ENCODE assay signal across 7 mouse cellular contexts in the genomic region with DNA sequence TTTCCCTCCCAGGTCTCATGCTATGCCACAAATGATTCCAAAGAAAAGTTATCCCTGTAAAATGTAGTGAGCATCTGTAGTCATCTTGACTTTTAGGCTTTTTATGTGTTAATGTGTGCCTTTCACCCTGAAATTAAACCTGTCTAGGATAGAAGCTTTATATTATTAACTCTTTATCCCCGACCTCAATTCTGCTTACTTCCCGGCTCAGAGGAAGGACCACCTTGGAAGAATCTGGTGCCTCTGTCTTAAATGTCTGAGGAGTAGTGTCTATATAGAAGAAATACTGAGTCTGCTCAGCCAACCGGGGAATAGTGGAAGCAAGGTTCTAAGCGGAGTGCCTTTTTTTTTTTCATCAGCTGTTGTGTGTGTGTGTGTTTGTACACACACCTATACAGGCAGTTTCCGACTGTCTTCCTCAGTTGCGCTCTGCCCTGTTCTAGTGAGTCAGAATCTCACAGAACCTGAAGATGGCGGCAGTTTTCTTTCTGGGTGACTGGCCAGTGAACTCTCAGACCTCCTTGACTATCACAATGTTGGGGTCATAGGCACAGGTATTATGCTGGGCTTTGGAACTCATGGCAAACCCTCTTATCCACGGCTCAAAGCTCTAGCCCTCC. TPM values are rescaled to one million over a fixed set of nuclear protein-coding genes. Genes with fewer than 3 reads are reported as not detected.
DNase-seq lines count a peak whose midpoint lies in the region; ATAC-seq and TF ChIP-seq lines count a peak whose summit lies in the region.

No protein-coding gene starts in this region.

- H3K9me3 ChIP-seq in megakaryocyte, embryonic 14.5 days, result no peaks in the 10 kb centered on the region
- H3K9me3 ChIP-seq in forebrain, embryonic 10.5 days, result no peaks in the 10 kb centered on the region; the same call in 1 of the 2 replicates
- H3K9me3 ChIP-seq in liver, embryonic 12.5 days (replicated peaks), result no peaks in the 10 kb centered on the region
- no peaks in the 10 kb centered on the region for H3K9me3 ChIP-seq in stomach, postnatal 0 days (ENCODE audit: control insufficient read depth, low read length)

- no peak for ATAC-seq in megakaryocyte, adult 5-6 weeks (ENCODE audit: poor library complexity, severe bottlenecking)
- ATAC-seq in liver, embryonic 12.5 days, result no peak
- ATAC-seq in stomach, postnatal 0 days (ENCODE audit: low FRiP score, low TSS enrichment), result no peak

- TF ChIP-seq CTCF in stomach, postnatal 0 days (IDR thresholded peaks at IDR 0.05; ENCODE audit: low read depth), result peak; percentile 8; the same call in 1 of the 2 replicates

- peak overlapping the region; percentile 92 for H3K4me2 ChIP-seq in liver, embryonic 12.5 days
- H3K4me2 ChIP-seq in stomach, postnatal 0 days (replicated peaks; ENCODE audit: low read depth), result peak overlapping the region; percentile 94

- DNase-seq in forebrain, embryonic 10.5 days (ENCODE audit: extremely low spot score, low spot score), result no peak
- no peak for DNase-seq in stomach, postnatal 0 days (ENCODE audit: low spot score)
- DNase-seq in adrenal gland, adult 18-20 months (ENCODE audit: low spot score in 2 of 2), result no peak
- no peak for DNase-seq in adrenal gland, postnatal 4 days (ENCODE audit: low spot score in 2 of 2)

- H3K27me3 ChIP-seq in megakaryocyte, embryonic 14.5 days (replicated peaks), result no peaks in the 10 kb centered on the region
- no peaks in the 10 kb centered on the region for H3K27me3 ChIP-seq in forebrain, embryonic 10.5 days (ENCODE audit: poor library complexity, severe bottlenecking)
- no peaks in the 10 kb centered on the region for H3K27me3 ChIP-seq in liver, embryonic 12.5 days (replicated peaks)
- H3K27me3 ChIP-seq in stomach, postnatal 0 days (ENCODE audit: control insufficient read depth, insufficient read depth, low read length), result no peaks in the 10 kb centered on the region

- peaks cover 24% of the 10 kb centered on the region for H3K36me3 ChIP-seq in megakaryocyte, embryonic 14.5 days (replicated peaks; ENCODE audit: low read length)
- H3K36me3 ChIP-seq in forebrain, embryonic 10.5 days (replicated peaks), result peaks cover 28% of the 10 kb centered on the region
- peaks cover 15% of the 10 kb centered on the region for H3K36me3 ChIP-seq in liver, embryonic 12.5 days
- H3K36me3 ChIP-seq in stomach, postnatal 0 days (ENCODE audit: control insufficient read depth, insufficient read depth, low read length), result no peaks in the 10 kb centered on the region

- peaks cover 44% of the 10 kb centered on the region for H3K4me1 ChIP-seq in megakaryocyte, embryonic 14.5 days
- H3K4me1 ChIP-seq in forebrain, embryonic 10.5 days, result peaks cover 36% of the 10 kb centered on the region
- peaks cover 33% of the 10 kb centered on the region for H3K4me1 ChIP-seq in liver, embryonic 12.5 days
- H3K4me1 ChIP-seq in stomach, postnatal 0 days (replicated peaks; ENCODE audit: control insufficient read depth, insufficient read depth), result no peaks in the 10 kb centered on the region

- peak overlapping the region; percentile 97 for H3K27ac ChIP-seq in forebrain, embryonic 10.5 days
- H3K27ac ChIP-seq in liver, embryonic 12.5 days, result peak overlapping the region; percentile 90
- H3K27ac ChIP-seq in stomach, postnatal 0 days (replicated peaks), result no peak overlapping the region

- H3K9ac ChIP-seq in liver, embryonic 12.5 days, result peak overlapping the region; percentile 86
- no peak overlapping the region for H3K9ac ChIP-seq in stomach, postnatal 0 days (ENCODE audit: low read length)

- no peak for TF ChIP-seq EP300 in stomach, postnatal 0 days (optimal IDR thresholded peaks at IDR 0.05)

- 42% methylated on average over 8 of the region's 8 CpGs for WGBS in forebrain, embryonic 10.5 days
- WGBS in liver, embryonic 12.5 days (ENCODE audit: insufficient replicate concordance), result 53% methylated on average over 8 of the region's 8 CpGs
- WGBS in stomach, postnatal 0 days, result 40% methylated on average over 8 of the region's 8 CpGs

- H3K4me3 ChIP-seq in megakaryocyte, embryonic 14.5 days (replicated peaks), result peak overlapping the region; percentile 98
- peak overlapping the region; percentile 85 for H3K4me3 ChIP-seq in forebrain, embryonic 10.5 days
- peak overlapping the region; percentile 77 for H3K4me3 ChIP-seq in liver, embryonic 12.5 days
- H3K4me3 ChIP-seq in stomach, postnatal 0 days (ENCODE audit: low read depth, low read length), result peak overlapping the region; percentile 76

RNA-seq across cellular contexts. Expression of gene Tdp1, which starts 1.1 kb away (rescaled TPM):
- 6.7 and 6.9 TPM in 2 replicates for polyA plus RNA-seq in megakaryocyte, embryonic 14.5 days (2012; ENCODE audit: insufficient read depth, low replicate concordance)
- 25.6 and 30.3 TPM in 2 replicates for total RNA-seq in megakaryocyte, adult 5-6 weeks (2015)
- total RNA-seq in megakaryocyte, adult 5-6 weeks (2017), result 11.9 and 13.5 TPM in 2 replicates
- polyA plus RNA-seq in forebrain, embryonic 10.5 days (2016; fragmentation: Nextera tagmentation; extraction: Ambion mirVana), result 90.5 and 95.6 TPM in 2 replicates
- 41.4 and 43.8 TPM in 2 replicates for polyA plus RNA-seq in liver, embryonic 12.5 days (2016; fragmentation: Nextera tagmentation; extraction: Ambion mirVana)
- 12.9 and 13.3 TPM in 2 replicates for polyA plus RNA-seq in stomach, postnatal 0 days (2015; fragmentation: Nextera tagmentation; extraction: Ambion mirVana)
- 10 to 100 TPM; 10.1 to 10.5 TPM for total RNA-seq in adrenal gland, adult 18-20 months (2021)
- total RNA-seq in adrenal gland, postnatal 4 days (2021), result 10 to 100 TPM; 20.1 to 24.8 TPM

RNA-seq across cellular contexts. Expression of gene Efcab11, which starts 1.2 kb away (rescaled TPM):
- 4.5 TPM in 1 of 2 replicates, not detected in the other for polyA plus RNA-seq in megakaryocyte, embryonic 14.5 days (2012; ENCODE audit: insufficient read depth, low replicate concordance)
- total RNA-seq in megakaryocyte, adult 5-6 weeks (2015), result 5.4 and 7.0 TPM in 2 replicates
- 12.8 and 17.3 TPM in 2 replicates for total RNA-seq in megakaryocyte, adult 5-6 weeks (2017)
- 24.9 and 25.0 TPM in 2 replicates for polyA plus RNA-seq in forebrain, embryonic 10.5 days (2016; fragmentation: Nextera tagmentation; extraction: Ambion mirVana)
- 5.4 and 5.5 TPM in 2 replicates for polyA plus RNA-seq in liver, embryonic 12.5 days (2016; fragmentation: Nextera tagmentation; extraction: Ambion mirVana)
- polyA plus RNA-seq in stomach, postnatal 0 days (2015; fragmentation: Nextera tagmentation; extraction: Ambion mirVana), result 2.8 and 3.6 TPM in 2 replicates
- total RNA-seq in adrenal gland, adult 18-20 months (2021), result under 1 TPM in 1 of 2 experiments, not detected in 1; 0.29 TPM
- total RNA-seq in adrenal gland, postnatal 4 days (2021), result 1 to 10 TPM; 2.3 to 2.7 TPM
